Mouse (Mus musculus): ENCODE data around the gene Actr6. TPM values are rescaled to one million over a fixed set of nuclear protein-coding genes. Genes with fewer than 3 reads are reported as not detected.
"Not testable (repeated sequence)": the region's sequence is repeated elsewhere in the genome, so short reads cannot be mapped to it uniquely, and the experiment has no call there.

Actr6 gene
- total RNA-seq, 2 experiments from 2014 or later = 6.9 to 8.0 TPM

GRCm38 (mm10) chr10:89739703-89740102 is 7.6 kb upstream of the Actr6 start:
- no peak for DNase-seq (ENCODE audit: low spot score in 2 of 2)

- DNase-seq (ENCODE audit: low spot score in 2 of 2) = no peak
Observed at GRCm38 (mm10) chr10:89738395-89738794, 6.3 kb upstream of the Actr6 start.

GRCm38 (mm10) chr10:89737887-89738286 is 5.8 kb upstream of the Actr6 start:
- DNase-seq (ENCODE audit: low spot score in 2 of 2) = no peak

DNA sequence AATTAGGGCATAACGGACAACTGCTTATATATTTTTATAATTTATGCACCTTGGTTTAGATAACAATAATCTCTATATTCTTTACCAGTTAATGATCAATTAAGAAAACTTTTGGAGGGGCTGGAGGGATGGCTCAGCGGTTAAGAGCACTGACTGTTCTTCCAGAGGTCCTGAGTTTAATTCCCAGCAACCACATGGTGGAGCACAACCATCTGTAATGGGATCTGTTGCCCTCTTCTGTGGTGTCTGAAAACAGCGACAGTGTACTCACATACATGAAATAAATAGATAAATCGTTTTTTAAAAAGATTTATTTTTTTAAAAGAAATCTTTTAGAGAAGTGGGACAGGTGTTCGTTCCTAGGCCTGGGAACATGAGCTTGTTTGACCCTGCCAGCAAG is 5.0 kb upstream of the Actr6 start:
- DNase-seq (ENCODE audit: low spot score in 2 of 2) = no peak

- DNase-seq (ENCODE audit: low spot score in 2 of 2) = no peak
Observed at GRCm38 (mm10) chr10:89731341-89731740, 754 bp downstream of the Actr6 start.

DNA sequence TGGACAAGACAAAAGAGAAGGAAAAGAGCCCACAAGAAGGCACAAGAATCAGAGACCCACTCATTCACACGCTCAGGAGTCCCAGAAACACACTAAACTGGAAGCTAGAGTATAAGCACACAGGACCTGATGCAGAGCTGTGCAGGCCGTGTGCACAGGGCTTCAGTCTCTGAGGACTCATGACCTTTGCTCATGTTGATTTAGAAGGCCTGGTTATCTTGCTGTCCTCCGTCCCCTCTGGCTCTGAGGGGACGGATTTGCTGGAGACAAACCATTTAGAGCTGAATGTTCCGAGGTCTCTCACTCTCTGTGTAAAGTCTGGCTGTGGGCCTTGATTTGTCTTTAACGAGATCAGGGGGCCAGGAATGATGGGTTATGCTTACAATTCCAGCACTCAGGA is 1.7 kb downstream of the Actr6 start:
- no peak for DNase-seq (ENCODE audit: low spot score in 2 of 2)

- no peak for DNase-seq (ENCODE audit: low spot score in 2 of 2)
Observed at GRCm38 (mm10) chr10:89722247-89723195, 9.6 kb downstream of the Actr6 start.

- no peak for DNase-seq (ENCODE audit: low spot score in 2 of 2)
Observed at GRCm38 (mm10) chr10:89720796-89721195, 11.3 kb downstream of the Actr6 start.

DNA sequence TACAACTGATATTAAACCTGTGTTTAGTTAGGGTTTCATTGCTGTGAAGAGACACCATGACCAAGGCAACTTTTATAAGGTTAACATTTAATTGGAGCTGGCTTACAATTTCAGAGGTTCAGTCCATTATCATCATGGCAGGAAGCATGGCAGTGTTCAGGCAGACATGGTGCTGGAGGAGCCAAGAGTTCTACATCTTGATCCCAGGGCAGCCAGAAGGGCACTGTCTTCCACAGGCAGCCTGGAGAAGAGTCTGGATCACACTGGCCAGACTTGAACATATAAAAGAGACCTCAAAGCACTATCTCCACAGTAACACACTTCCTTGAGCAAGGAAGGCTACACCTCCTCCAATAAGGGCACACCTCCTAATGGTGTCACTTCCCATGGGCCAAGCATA is 11.8 kb downstream of the Actr6 start:
- no peak for DNase-seq (ENCODE audit: low spot score in 2 of 2)

DNA sequence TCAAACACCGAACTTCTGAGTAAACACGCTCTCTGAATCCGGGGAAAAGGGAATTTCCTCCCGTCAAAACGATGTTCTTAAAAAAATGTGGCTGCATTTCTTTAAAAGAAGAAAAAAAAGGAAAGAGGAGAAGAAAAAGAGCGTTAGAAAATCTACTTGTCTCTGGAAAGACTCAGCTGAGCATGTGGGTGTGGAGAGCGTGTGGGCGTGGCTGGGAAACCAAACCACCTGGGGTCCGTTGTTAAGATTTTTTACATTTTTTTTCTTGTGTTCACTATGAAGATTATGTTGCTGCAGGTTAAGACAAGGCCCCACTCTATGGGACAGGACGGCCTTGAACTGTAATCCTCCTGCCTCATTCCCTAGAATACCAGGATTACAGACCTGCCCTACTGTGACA is 17.2 kb downstream of the Actr6 start:
- no peak for DNase-seq (ENCODE audit: low spot score in 2 of 2)

DNA sequence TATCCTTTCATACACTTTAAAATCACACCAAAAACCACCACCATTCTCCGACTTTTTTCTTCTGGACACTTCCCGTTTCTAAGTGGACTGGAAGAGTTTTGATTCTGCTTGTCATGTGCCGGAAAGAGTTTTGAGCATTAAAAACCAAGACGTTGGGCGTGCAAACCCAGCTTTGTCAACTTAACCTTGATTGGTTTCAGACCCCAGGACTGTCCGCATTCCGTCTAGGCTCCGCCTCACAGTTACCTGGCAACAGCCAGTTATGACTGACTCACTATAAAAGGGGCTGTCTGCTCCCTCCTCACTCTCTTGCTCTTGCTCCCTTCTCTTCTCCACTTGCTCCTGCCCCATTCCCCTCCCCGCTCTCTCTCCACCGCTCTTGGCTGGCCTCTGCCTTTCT is 23.4 kb downstream of the Actr6 start:
- DNase-seq (ENCODE audit: low spot score in 2 of 2) = no peak

- DNase-seq (ENCODE audit: low spot score in 2 of 2) = no peak
Observed at GRCm38 (mm10) chr10:89707397-89707796, 24.7 kb downstream of the Actr6 start.

DNA sequence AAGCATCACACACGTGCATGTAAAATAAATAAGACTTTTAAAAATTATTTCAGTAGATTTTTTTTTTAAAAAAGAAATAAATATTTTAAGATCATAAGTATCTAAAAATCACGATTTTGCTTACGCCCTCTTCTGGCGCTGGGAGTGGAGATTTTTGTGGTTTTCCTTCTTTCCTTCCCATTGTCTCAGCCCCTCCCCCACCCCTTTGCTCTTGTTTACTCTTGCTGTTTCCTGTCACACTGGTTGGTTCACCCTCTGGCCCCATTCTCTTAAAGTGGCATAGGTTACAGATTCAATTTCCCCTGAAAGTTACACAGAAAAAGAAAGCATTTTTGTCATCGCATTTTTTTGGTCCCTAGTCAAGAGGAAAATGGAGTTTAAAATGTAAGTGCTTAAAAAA is 29.1 kb downstream of the Actr6 start:
- no peak for DNase-seq (ENCODE audit: low spot score in 2 of 2)

GRCm38 (mm10) chr10:89697956-89698355 is 34.1 kb downstream of the Actr6 start:
- DNase-seq (ENCODE audit: low spot score in 2 of 2) = no peak

DNA sequence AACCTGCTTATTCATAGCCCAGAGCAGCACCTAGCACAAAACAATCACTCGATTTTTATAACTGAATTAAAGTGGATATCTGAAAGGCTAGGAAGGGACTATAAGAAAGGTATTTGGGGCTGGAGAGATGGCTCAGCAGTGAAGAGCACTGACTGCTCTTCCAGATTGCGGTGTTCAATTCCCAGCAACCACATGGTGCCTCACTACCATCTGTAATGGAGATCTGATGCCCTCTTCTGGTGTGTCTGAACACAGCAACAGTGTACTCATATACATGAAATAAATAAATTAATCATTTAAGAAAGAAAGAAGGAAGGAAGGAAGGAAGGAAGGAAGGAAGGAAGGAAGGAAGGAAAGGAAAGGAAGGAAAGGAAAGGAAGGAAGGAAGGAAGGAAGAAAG is 35.8 kb downstream of the Actr6 start:
- not testable (repeated sequence) for DNase-seq (ENCODE audit: low spot score in 2 of 2)

- DNase-seq (ENCODE audit: low spot score in 2 of 2) = no peak
Observed at GRCm38 (mm10) chr10:89695194-89695911, 36.7 kb downstream of the Actr6 start.

DNA sequence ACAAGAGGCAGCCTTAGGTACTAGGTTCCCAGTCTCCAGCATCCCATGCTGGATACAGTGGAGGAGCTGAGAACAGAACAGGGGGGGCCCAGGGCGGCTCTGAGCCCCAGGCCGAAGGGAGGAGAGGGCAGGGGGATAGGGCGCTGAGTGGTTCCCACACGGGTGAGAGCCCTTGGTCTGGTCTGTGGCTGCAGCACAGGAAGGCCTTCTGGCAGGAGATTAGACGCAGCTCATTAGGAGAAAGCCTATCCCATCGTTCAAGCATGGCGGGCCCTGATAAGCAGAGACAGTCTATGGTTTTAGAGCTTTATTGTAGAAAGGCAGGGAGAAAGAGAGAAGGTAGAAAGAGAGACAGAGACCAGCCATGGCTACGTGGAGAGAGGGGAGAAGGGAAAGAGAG is 42.1 kb downstream of the Actr6 start:
- no peak for DNase-seq (ENCODE audit: low spot score in 2 of 2)

DNA sequence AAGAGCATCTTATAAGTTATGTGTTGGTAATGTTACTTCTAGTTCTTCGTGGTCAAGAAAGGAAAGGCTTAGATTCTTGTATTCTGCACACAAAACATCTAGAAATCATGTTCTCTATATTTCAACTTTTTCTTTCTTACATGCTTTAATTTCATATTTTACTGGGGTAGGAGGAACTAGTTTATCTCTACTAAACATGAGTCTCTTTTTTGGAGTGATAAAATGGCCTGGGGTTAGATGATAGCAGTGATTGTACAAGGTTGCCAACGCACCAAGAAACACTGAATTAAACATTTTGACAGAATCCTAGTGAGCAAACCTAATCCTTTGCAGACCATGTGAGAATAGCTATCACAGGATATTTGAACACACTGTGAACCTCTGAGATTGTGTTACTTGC is 44.6 kb downstream of the Actr6 start:
- DNase-seq (ENCODE audit: low spot score in 2 of 2) = no peak

DNA sequence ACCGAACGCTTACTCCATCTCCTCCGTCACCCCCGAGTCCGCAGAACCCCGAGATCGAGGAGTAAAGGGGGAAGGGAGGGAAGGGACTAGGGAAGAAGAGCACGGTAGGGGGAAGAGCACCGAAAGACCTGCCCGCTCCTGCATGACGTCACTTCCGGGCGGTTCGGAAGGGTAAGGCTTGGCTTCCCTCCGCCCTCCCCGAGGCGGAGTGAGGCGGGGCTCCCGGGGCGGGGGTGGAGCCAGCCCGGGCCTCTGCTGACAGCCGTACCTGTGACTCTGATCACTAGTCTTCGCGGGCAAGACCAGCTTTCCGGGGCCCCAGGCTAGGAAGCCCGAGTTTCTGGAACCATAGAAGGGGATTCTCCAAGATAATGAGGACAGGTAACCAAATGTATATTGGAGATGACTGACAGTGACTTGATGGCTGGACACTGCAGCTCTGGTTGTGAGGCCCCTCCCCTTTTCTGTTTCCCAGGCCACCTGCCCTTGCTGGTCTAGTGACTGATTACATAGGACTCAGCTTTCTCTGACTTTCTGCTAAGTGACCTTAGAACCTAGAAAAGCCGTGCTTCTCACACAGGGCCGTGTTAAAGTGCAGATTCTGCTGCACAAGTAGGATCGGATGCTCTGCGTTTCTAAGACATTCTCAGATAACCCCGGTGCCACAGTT is 45.8 kb downstream of the Actr6 start, which contains the start of gene Scyl2:
TSS of gene Scyl2 (minus strand) at position 147 of the 670 bp plus-strand sequence.
- DNase-seq (ENCODE audit: low spot score in 2 of 2) = peak; percentile 87 to 91

DNA sequence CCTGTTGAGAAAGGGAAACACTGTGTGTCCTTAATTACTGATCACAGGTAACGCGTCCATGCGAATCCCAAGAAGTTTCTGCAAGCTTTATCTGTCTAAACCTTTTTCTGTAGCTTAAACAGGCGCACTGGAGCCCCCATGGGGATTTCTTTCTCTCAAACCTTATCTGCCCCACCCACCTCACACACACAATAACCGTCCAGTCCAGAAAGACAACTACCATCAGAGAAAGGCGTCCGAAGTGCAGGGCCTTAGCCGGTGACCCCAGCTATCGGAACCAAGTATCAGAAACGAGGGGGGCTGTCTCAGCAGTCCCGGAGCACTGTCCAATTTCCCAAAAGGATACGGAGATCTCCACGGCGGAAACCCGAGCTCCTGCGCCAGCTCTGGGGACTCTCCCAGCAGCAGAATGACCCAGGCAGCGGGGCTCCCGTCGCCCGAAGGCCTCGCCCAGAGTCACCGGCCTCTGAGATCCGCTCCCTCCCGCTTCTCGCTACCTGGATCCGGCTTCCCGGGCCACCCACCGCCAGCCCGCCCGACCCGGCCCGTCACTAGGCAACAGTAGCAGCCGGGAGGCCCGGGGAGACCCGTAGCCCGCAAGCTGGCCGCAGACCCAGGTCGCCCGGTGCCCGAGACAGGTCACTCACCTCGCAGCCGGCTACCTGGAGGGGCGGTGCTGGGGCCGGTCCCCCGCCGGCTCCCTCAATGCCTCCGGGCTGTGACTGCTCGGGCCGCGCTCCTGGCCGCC is 46.5 kb downstream of the Actr6 start:
- peak in 1 of 2 experiments; percentile 11 for DNase-seq (ENCODE audit: low spot score in 2 of 2)

DNA sequence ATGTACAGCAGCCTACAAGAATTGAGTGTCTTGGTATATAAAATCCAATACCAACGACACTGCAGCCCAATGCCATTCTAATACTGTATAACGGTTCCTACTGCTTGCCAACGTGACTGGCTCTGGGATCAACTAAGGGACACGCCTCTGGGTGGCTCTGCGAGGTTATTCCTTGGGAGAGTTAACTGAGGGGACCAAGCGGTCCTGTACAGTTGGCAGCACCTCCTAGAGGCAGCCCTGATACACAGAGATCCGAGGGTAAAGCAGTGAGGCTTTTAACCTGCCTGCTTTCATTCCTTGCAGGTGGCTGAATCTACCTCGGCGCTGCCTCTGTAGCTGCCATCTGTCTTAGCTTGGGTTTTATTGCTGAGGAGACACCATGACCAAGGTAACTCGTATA is 49.1 kb downstream of the Actr6 start:
- no peak for DNase-seq (ENCODE audit: low spot score in 2 of 2)
